Mouse (Mus musculus) forebrain, embryonic 16.5 days (tissue): ENCODE measurements around the gene Snx27. TPM values are rescaled to one million over a fixed set of nuclear protein-coding genes. Genes with fewer than 3 reads are reported as not detected.

ENCODE experiments used
- ATAC-seq: fragments of 200-750 bp; cut with Nextera tagmentation; 2 replicates; pipeline ENCODE4 v1.8.0; 2017; ENCODE audit warnings: mild to moderate bottlenecking, moderate library complexity
- H3K27ac ChIP-seq: fragments of 300-500 bp; sonication (generic); 2 replicates; pipeline ENCODE4 v1.5.1; 2014; ENCODE audit warnings: low read length, control low read depth
- H3K27me3 ChIP-seq: fragments of 300-500 bp; sonication (generic); replicated peaks from 2 replicates; pipeline ENCODE4 v1.6.1; 2014; ENCODE audit warnings: low read length; ENCODE audit not compliant: control insufficient read depth, insufficient read depth
- H3K36me3 ChIP-seq: fragments of 300-500 bp; sonication (generic); 2 replicates; pipeline ENCODE4 v1.6.1; 2014; ENCODE audit not compliant: control insufficient read depth, insufficient read depth
- H3K4me1 ChIP-seq: fragments of 300-500 bp; sonication (generic); replicated peaks from 2 replicates; pipeline ENCODE4 v1.6.1; 2014; ENCODE audit warnings: low read length; ENCODE audit not compliant: control insufficient read depth, insufficient read depth
- H3K4me2 ChIP-seq: fragments of 300-500 bp; sonication (generic); 2 replicates; pipeline ENCODE4 v1.6.1; 2014; ENCODE audit warnings: mild to moderate bottlenecking, low read length, control low read depth
- H3K4me3 ChIP-seq: fragments of 300-500 bp; sonication (generic); replicated peaks from 2 replicates; pipeline ENCODE4 v1.5.1; 2014; ENCODE audit warnings: mild to moderate bottlenecking, low read length, control low read depth
- H3K9ac ChIP-seq: fragments of 300-500 bp; sonication (generic); replicated peaks from 2 replicates; pipeline ENCODE4 v1.6.1; 2014; ENCODE audit warnings: low read depth, low read length, control low read depth
- H3K9me3 ChIP-seq: fragments of 300-500 bp; sonication (generic); 2 replicates; pipeline ENCODE4 v1.6.1; 2016; ENCODE audit warnings: low read length; ENCODE audit not compliant: control insufficient read depth
- WGBS: fragments of 180-500 bp; shearing (Covaris S2); extraction: QIAGEN DNeasy Blood & Tissue Kit; methylation state at CpG from one replicate; pipeline ENCODE4 v1.1.7; 2014; 5-methylcytosine and 5-hydroxymethylcytosine counted together
- polyA plus RNA-seq: library from polyadenylated mRNA; unstranded; fragments of >200 nt; fragmentation: Nextera tagmentation; extraction: Ambion mirVana; gene quantifications from 2 replicates; pipeline ENCODE4 v1.2.1, GENCODE M21; 2015

The Snx27 gene
- polyA plus RNA-seq, 1 experiment from 2014 or later: 85.2 TPM

GRCm38 (mm10) chr3:94476301-94477035 is 106.0 kb downstream of the Snx27 start:
- H3K27me3 ChIP-seq: no peaks in the 10 kb centered on the region
- H3K27ac ChIP-seq: peak overlapping the region; percentile 95
- peaks cover 53% of the 10 kb centered on the region for H3K4me1 ChIP-seq
- no peak overlapping the region for H3K4me3 ChIP-seq
- H3K4me2 ChIP-seq: 0 out of 2 replicates have a peak overlapping the region, but pooled peaks have one; percentile 89
- H3K36me3 ChIP-seq: peaks cover 6% of the 10 kb centered on the region
- no peaks in the 10 kb centered on the region for H3K9me3 ChIP-seq
- ATAC-seq: no peak
- 66% methylated on average over 8 of the region's 8 CpGs for WGBS
- H3K9ac ChIP-seq: no peak overlapping the region

GRCm38 (mm10) chr3:94473567-94474232 is 108.8 kb downstream of the Snx27 start:
- WGBS: 69% methylated on average over 5 of the region's 5 CpGs
- Histone ChIP-seq H3K4me1 (peaks cover 28% of the 10 kb centered on the region), H3K4me2 (no peak overlapping the region), H3K36me3 (no peaks in the 10 kb centered on the region), H3K9ac (no peak overlapping the region; the same call in 1 of the 2 replicates), H3K27ac (peak overlapping the region; percentile 60), H3K27me3 (no peaks in the 10 kb centered on the region), H3K4me3 (no peak overlapping the region), H3K9me3 (no peaks in the 10 kb centered on the region)
- ATAC-seq: no peak

GRCm38 (mm10) chr3:94473115-94473505 is 109.4 kb downstream of the Snx27 start:
- Histone ChIP-seq H3K27ac (peak overlapping the region; percentile 62), H3K4me3 (no peak overlapping the region), H3K4me1 (peaks cover 28% of the 10 kb centered on the region), H3K9ac (peak overlapping the region; percentile 17; the same call in 1 of the 2 replicates), H3K9me3 (no peaks in the 10 kb centered on the region), H3K36me3 (no peaks in the 10 kb centered on the region), H3K27me3 (no peaks in the 10 kb centered on the region), H3K4me2 (peak overlapping the region; percentile 54)
- 41% methylated on average over 10 of the region's 10 CpGs for WGBS
- no peak for ATAC-seq

GRCm38 (mm10) chr3:94472447-94473114 is 109.9 kb downstream of the Snx27 start:
- no peaks in the 10 kb centered on the region for H3K36me3 ChIP-seq
- peak overlapping the region; percentile 62 for H3K27ac ChIP-seq
- peaks cover 28% of the 10 kb centered on the region for H3K4me1 ChIP-seq
- peak; percentile 50 for ATAC-seq
- peak overlapping the region; percentile 33 for H3K4me3 ChIP-seq
- H3K27me3 ChIP-seq: no peaks in the 10 kb centered on the region
- H3K4me2 ChIP-seq: peak overlapping the region; percentile 54
- no peaks in the 10 kb centered on the region for H3K9me3 ChIP-seq
- 12% methylated on average over 28 of the region's 28 CpGs for WGBS
- peak overlapping the region; percentile 29; the same call in 1 of the 2 replicates for H3K9ac ChIP-seq

DNA sequence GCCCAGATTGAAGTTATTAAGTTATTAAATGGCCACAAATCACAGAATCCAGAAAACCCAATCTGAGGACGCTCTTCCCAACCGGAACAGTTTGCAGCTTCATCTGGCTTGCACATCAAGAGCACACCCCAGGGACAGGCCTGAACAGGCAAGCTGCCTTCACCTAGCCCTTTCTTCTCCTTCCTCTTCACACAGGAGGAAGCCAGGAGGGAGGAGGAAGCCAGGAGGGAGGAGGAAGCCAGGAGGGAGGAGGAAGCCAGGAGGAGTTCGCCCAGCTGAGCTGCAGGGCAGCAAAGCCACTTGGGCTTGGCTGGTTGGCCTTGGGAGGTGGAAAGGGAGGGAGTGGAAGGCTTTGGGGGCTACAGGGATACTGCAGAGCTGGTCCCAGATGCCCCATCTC is 113.6 kb downstream of the Snx27 start:
- H3K4me3 ChIP-seq: no peak overlapping the region
- no peak overlapping the region for H3K4me2 ChIP-seq
- H3K9me3 ChIP-seq: no peaks in the 10 kb centered on the region
- no peak for ATAC-seq
- no peak overlapping the region for H3K27ac ChIP-seq
- WGBS: 57% methylated on average over 3 of the region's 3 CpGs
- H3K4me1 ChIP-seq: peaks cover 41% of the 10 kb centered on the region
- no peaks in the 10 kb centered on the region for H3K36me3 ChIP-seq
- no peaks in the 10 kb centered on the region for H3K27me3 ChIP-seq
- H3K9ac ChIP-seq: no peak overlapping the region

GRCm38 (mm10) chr3:94465632-94466430 is 116.7 kb downstream of the Snx27 start:
- peak; percentile 86 for ATAC-seq
- no peaks in the 10 kb centered on the region for H3K9me3 ChIP-seq
- WGBS: 21% methylated on average over 13 of the region's 13 CpGs
- no peaks in the 10 kb centered on the region for H3K27me3 ChIP-seq
- peak overlapping the region; percentile 33 for H3K9ac ChIP-seq
- no peaks in the 10 kb centered on the region for H3K36me3 ChIP-seq
- H3K4me2 ChIP-seq: no peak overlapping the region
- H3K27ac ChIP-seq: peak overlapping the region; percentile 95
- no peak overlapping the region for H3K4me3 ChIP-seq
- peaks cover 28% of the 10 kb centered on the region for H3K4me1 ChIP-seq

GRCm38 (mm10) chr3:94463926-94464578 is 118.5 kb downstream of the Snx27 start:
- ATAC-seq: peak; percentile 70
- no peaks in the 10 kb centered on the region for H3K9me3 ChIP-seq
- 20% methylated on average over 11 of the region's 11 CpGs for WGBS
- no peaks in the 10 kb centered on the region for H3K36me3 ChIP-seq
- no peaks in the 10 kb centered on the region for H3K27me3 ChIP-seq
- H3K4me2 ChIP-seq: no peak overlapping the region
- H3K4me1 ChIP-seq: peaks cover 28% of the 10 kb centered on the region
- 0 out of 2 replicates have a peak overlapping the region, but pooled peaks have one; percentile 23 for H3K9ac ChIP-seq
- peak overlapping the region; percentile 95 for H3K27ac ChIP-seq
- no peak overlapping the region for H3K4me3 ChIP-seq

DNA sequence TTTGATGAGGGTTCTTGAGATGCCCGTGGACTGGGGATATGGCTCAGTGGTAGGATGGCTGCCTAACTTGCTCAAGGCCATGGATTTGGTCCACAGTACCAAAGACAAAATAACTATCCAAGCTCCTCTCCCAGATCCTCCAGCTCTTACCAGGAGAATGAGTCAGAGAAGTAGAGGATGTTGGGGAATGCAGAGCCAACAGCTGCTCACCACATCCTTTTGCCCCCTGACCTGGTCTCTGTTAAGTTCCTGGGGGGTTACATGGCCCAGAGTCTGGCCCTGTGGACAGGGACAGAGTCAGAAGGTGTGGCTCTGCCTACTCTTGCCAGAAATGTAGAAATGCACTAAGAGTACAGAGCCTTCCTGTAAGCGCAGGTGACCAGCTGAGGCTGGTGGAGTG is 122.7 kb downstream of the Snx27 start:
- 95% methylated on average over 2 of the region's 2 CpGs for WGBS

More for the DNA sequence above, 122.7 kb downstream of the Snx27 start:
- no peak for ATAC-seq
- Histone ChIP-seq H3K4me3 (no peak overlapping the region), H3K36me3 (no peaks in the 10 kb centered on the region), H3K4me2 (no peak overlapping the region), H3K4me1 (peaks cover 18% of the 10 kb centered on the region), H3K27ac (no peak overlapping the region), H3K27me3 (no peaks in the 10 kb centered on the region), H3K9me3 (no peaks in the 10 kb centered on the region), H3K9ac (no peak overlapping the region)
